Mouse (Mus musculus) CH12.LX (cell line): ENCODE measurements at regions not wholly inside any gene's neighbourhood (a gene's known extent, or its start where the extent isn't known, plus 50 kb on each side); places are given as distances from the start of the nearest gene placed in this dataset.

Source experiments
- CHD2 ChIP-seq: IDR thresholded peaks from 2 replicates; pipeline ENCODE4 v1.6.1; 2011; ENCODE audit warnings: low read length, improper control_type of control experiment
- CTCF ChIP-seq, 2 experiments: IDR thresholded peaks in 1 of 2; conservative IDR thresholded peaks in 1 of 2; 2 replicates each; pipeline ENCODE4 v1.5.1; 2011 to 2012; ENCODE audit warnings: low read depth in 2 of 2, low read length in 2 of 2, improper control_type of control experiment in 1 of 2, inconsistent platforms in 1 of 2, mild to moderate bottlenecking in 1 of 2, moderate library complexity in 1 of 2
- EP300 ChIP-seq: IDR thresholded peaks from 2 replicates; pipeline ENCODE4 v1.6.1; 2011; ENCODE audit warnings: low read length, improper control_type of control experiment
- IRF4 ChIP-seq: IDR thresholded peaks from 2 replicates; pipeline ENCODE4 v1.6.1; 2014; ENCODE audit warnings: low read depth, mild to moderate bottlenecking, inconsistent platforms, low read length, improper control_type of control experiment
- MEF2A ChIP-seq: IDR thresholded peaks from 2 replicates; pipeline ENCODE4 v1.6.1; 2014; ENCODE audit warnings: low read depth, mild to moderate bottlenecking, inconsistent platforms, low read length, improper control_type of control experiment, borderline replicate concordance
- NELFE ChIP-seq: IDR thresholded peaks from 2 replicates; pipeline ENCODE4 v1.6.1; 2011; ENCODE audit warnings: low read depth, low read length, improper control_type of control experiment
- POLR2A ChIP-seq: IDR thresholded peaks from 2 replicates; pipeline ENCODE4 v1.6.1; 2011; ENCODE audit warnings: low read depth, mild to moderate bottlenecking, improper control_type of control experiment, low read length
- SMC3 ChIP-seq: IDR thresholded peaks from 2 replicates; pipeline ENCODE4 v1.6.1; 2011; ENCODE audit warnings: low read depth, low read length, improper control_type of control experiment
- USF1 ChIP-seq: IDR thresholded peaks from 2 replicates; pipeline ENCODE4 v1.6.1; 2014; ENCODE audit warnings: low read depth, mild to moderate bottlenecking, inconsistent platforms, low read length, improper control_type of control experiment

DNA sequence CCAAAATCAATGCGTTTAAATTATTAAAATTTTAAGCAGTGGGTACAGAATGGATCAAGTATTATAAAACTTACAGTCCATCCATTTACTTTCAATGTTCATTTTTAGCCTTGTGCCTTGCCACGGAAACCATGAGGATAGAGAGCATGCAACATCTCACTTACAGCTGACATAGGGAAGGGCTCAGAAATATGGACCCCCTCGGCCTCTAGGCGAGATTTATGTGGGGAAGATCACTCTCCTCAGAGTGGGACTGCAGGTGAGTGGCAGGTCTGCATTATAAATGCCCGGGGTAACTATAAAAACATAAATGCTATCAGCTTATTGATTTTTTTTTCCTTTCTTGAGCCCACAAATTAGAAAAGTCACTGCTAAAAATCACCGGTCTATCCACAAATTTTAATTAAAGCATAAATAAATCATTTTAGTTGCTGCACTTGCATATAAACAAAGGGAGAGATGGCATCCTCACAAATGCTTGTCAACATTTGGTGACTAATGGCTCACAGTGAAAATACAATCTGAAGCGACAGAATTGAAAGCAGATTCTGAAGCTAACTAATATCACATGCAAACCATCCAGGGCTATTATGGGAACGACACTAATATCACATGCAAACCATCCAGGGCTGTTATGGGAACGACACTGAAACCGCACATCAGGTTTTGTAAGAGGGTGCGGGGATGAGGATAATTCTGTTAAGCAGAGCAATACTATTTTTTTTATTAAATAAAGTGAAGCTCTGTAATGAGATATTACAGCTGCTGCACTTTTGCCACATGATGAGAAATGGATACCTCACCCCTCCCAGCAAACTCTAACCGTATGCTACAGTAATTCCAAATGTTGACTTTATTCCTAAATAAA is 201.7 kb downstream of the Tm2d1 start:
- TF ChIP-seq MEF2A (no peak), NELFE (no peak), SMC3 (no peak), USF1 (no peak), IRF4 (no peak), CHD2 (no peak), CTCF (conservative IDR thresholded peaks at IDR 0.05 in 1 of 2, IDR thresholded peaks at IDR 0.05 in 1 of 2; ENCODE audit: low read depth in 2 of 2, low read length in 2 of 2) (no peak), POLR2A (no peak), EP300 (no peak)
